Mouse (Mus musculus) midbrain, embryonic 14.5 days (tissue): Measurements from ENCODE around the gene Fabp6. TPM values are rescaled to one million over a fixed set of nuclear protein-coding genes. Genes with fewer than 3 reads are reported as not detected.

Experiments used
- ATAC-seq: fragments of 200-750 bp; cut with Nextera tagmentation; 2 replicates; pipeline ENCODE4 v1.8.0; 2017; ENCODE audit warnings: moderate number of reproducible peaks, moderate library complexity; ENCODE audit not compliant: low FRiP score, low TSS enrichment
- DNase-seq: peaks from one replicate; pipeline ENCODE4 v3.0.0-alpha.2; 2015
- H3K27ac ChIP-seq: fragments of 300-500 bp; sonication (generic); replicated peaks from 2 replicates; pipeline ENCODE4 v1.5.1; 2014; ENCODE audit warnings: mild to moderate bottlenecking, low read depth, low read length, moderate library complexity
- H3K27me3 ChIP-seq: fragments of 300-500 bp; sonication (generic); 2 replicates; pipeline ENCODE4 v1.6.1; 2014; ENCODE audit warnings: low read length, control low read depth, mixed read lengths; ENCODE audit not compliant: control insufficient read depth, insufficient read depth
- H3K36me3 ChIP-seq: fragments of 300-500 bp; sonication (generic); 2 replicates; pipeline ENCODE4 v1.6.1; 2014; ENCODE audit warnings: low read length, control low read depth; ENCODE audit not compliant: control insufficient read depth, insufficient read depth
- H3K4me1 ChIP-seq: fragments of 300-500 bp; sonication (generic); 2 replicates; pipeline ENCODE4 v1.6.1; 2014; ENCODE audit warnings: mild to moderate bottlenecking, antibody characterized with exemption, low read length, control low read depth; ENCODE audit not compliant: control insufficient read depth, insufficient read depth
- H3K4me2 ChIP-seq: fragments of 300-500 bp; sonication (generic); 2 replicates; pipeline ENCODE4 v1.6.1; 2014; ENCODE audit warnings: mild to moderate bottlenecking, low read length, moderate library complexity
- H3K4me3 ChIP-seq: fragments of 300-500 bp; sonication (generic); replicated peaks from 2 replicates; pipeline ENCODE4 v1.5.1; 2014; ENCODE audit warnings: low read depth, low read length
- H3K9ac ChIP-seq: fragments of 300-500 bp; sonication (generic); replicated peaks from 2 replicates; pipeline ENCODE4 v1.6.1; 2014; ENCODE audit warnings: mild to moderate bottlenecking, low read length, moderate library complexity
- H3K9me3 ChIP-seq: fragments of 300-500 bp; sonication (generic); 2 replicates; pipeline ENCODE4 v1.6.1; 2016; ENCODE audit warnings: low read length, control low read depth, mixed read lengths; ENCODE audit not compliant: control insufficient read depth
- whole genome bisulfite sequencing: fragments of 180-500 bp; shearing (Covaris S2); extraction: QIAGEN DNeasy Blood & Tissue Kit; methylation state at CpG from one replicate; pipeline ENCODE4 v1.1.7; 2014; 5-methylcytosine and 5-hydroxymethylcytosine counted together
- polyA plus RNA-seq: library from polyadenylated mRNA; unstranded; fragments of >200 nt; fragmentation: Nextera tagmentation; extraction: Ambion mirVana; gene quantifications from 2 replicates; pipeline ENCODE4 v1.2.1, GENCODE M21; 2014

Fabp6 gene
- polyA plus RNA-seq, 1 experiment from 2014 or later: not detected

DNA sequence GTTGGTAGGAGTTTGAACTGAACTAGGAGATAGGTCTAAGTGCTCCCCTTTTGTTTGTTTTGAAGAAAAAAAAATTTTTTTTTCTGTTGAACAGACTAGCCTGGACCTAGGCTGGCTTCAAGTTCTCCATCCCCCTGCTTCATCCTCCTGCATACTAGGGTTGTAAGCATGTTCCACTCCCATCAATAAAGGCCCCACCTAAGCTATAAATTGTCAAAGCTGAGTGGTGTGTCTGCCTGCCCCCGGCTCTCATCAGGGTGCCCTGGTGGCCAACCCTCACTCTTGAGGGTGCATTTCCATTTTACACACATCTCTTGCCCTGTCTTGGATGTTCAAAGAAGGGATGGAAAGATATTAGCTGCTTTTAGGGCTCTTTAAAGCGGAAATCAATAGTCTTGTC, 35.9 kb downstream of the Fabp6 start:
- Histone ChIP-seq H3K27ac (peak overlapping the region; percentile 52), H3K9me3 (no peaks in the 10 kb centered on the region), H3K9ac (no peak overlapping the region), H3K27me3 (no peaks in the 10 kb centered on the region), H3K4me1 (peaks cover 15% of the 10 kb centered on the region), H3K36me3 (no peaks in the 10 kb centered on the region), H3K4me2 (no peak overlapping the region), H3K4me3 (no peak overlapping the region)
- DNase-seq: no peak
- 18% methylated on average over 2 of the region's 2 CpGs for WGBS
- ATAC-seq: no peak

DNA sequence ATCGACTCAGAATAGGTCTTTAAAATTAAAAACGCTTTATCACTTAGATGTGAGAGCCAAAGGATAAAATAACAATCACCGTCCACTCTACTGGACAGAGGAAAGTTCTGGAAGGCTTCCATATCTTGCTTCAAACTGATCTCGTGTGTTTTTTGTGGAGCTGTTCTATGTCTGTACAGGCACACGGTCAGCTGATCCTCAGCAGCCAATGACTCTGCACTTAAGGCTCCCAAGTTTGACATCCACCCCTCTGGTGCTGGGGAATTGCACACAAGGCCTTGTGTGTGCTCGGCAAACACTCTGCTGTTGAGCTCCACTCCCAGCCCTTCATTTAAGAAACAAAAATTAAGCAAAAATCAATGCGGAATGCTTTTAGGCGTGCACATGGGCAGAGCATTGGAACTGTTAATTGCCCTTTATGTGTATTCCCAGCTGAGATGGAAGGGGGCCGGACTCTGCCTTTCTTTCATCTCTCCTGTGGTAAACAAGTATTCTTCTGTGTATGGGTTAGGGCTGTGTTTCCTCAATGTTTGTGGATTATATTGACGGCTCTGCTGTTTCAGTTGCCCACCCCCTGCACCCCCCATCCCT, 37.6 kb downstream of the Fabp6 start:
- no peak overlapping the region for H3K4me2 ChIP-seq
- no peaks in the 10 kb centered on the region for H3K9me3 ChIP-seq
- H3K4me1 ChIP-seq: peaks cover 24% of the 10 kb centered on the region
- no peak overlapping the region for H3K27ac ChIP-seq
- ATAC-seq: 0 out of 2 replicates have a peak, but pooled peaks have one; percentile 29
- H3K27me3 ChIP-seq: no peaks in the 10 kb centered on the region
- peak; percentile 26 for DNase-seq
- 0 out of 2 replicates have a peak, but pooled peaks cover under 1% of the 10 kb centered on the region for H3K36me3 ChIP-seq
- H3K9ac ChIP-seq: no peak overlapping the region
- 57% methylated on average over 10 of the region's 10 CpGs for WGBS
- H3K4me3 ChIP-seq: no peak overlapping the region

DNA sequence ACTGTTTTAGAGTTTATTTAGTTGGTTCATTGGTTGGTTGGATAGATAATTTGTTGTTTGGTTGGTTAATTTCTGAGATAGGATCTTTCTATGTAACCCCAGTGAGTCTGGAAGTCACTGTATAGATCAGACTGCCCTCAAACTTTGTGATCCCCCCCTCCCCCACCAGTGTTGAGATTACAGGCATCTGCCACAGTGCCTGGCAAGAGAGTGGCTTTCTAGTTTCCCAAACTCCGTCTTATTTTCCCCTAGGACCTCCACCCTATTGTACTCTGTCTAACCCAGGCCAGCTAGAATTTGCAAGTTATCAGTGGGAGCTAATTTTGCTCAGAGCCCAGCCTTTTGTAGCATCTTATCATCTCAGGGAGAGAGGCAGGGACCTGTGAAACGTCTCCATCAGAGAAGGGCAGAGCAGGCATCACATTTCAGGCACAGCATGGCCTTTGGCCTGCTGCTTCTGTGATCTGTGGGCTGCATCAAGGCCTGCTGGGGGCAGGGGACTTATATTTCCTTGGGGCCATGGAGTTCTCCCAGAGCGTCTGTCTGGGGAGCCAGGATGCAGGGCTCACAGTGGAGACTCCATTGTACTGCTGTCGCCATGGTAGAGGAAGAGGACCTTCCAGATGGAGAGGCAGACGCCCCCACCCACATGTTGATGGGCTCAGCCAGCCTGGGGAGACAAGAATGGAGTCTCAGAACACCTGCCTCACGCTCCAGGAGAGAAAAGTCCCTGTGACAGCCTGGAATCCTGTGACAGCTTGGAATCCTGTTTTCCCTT, 41.6 kb downstream of the Fabp6 start:
- no peak overlapping the region for H3K4me2 ChIP-seq
- no peaks in the 10 kb centered on the region for H3K9me3 ChIP-seq
- peaks cover 23% of the 10 kb centered on the region for H3K36me3 ChIP-seq
- no peak overlapping the region for H3K4me3 ChIP-seq
- 2% methylated on average over 5 of the region's 6 CpGs for WGBS
- H3K27me3 ChIP-seq: no peaks in the 10 kb centered on the region
- DNase-seq (peak; percentile 29), ATAC-seq (peak; percentile 64; the same call in 1 of the 2 replicates)
- peak overlapping the region; percentile 62 for H3K27ac ChIP-seq
- H3K9ac ChIP-seq: 0 out of 2 replicates have a peak overlapping the region, but pooled peaks have one; percentile 14
- H3K4me1 ChIP-seq: peaks cover 9% of the 10 kb centered on the region

DNA sequence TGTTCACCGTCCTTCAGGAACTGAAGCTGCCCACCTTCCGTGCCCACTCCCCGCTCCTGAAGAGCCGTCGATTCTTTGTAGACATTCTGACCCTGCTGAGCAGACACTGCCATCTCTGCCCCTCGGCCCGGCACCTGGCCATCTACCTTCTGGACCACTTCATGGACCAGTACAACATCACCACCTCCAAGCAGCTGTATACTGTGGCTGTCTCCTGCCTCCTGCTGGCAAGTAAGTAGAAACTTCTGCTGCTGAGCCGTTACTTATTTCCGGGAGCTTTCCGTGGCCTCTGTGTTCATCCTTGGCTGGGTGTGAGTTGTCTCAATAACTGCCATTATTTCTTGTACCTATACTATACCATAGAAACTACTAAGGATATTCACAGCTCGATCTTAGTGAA, 44.8 kb downstream of the Fabp6 start:
- no peak overlapping the region for H3K9ac ChIP-seq
- H3K4me1 ChIP-seq: peaks cover 9% of the 10 kb centered on the region
- no peak overlapping the region for H3K4me2 ChIP-seq
- H3K4me3 ChIP-seq: no peak overlapping the region
- H3K27me3 ChIP-seq: no peaks in the 10 kb centered on the region
- ATAC-seq: no peak
- peaks cover 23% of the 10 kb centered on the region for H3K36me3 ChIP-seq
- DNase-seq: no peak
- H3K9me3 ChIP-seq: no peaks in the 10 kb centered on the region
- 94% methylated on average over 11 of the region's 11 CpGs for WGBS
- no peak overlapping the region for H3K27ac ChIP-seq

DNA sequence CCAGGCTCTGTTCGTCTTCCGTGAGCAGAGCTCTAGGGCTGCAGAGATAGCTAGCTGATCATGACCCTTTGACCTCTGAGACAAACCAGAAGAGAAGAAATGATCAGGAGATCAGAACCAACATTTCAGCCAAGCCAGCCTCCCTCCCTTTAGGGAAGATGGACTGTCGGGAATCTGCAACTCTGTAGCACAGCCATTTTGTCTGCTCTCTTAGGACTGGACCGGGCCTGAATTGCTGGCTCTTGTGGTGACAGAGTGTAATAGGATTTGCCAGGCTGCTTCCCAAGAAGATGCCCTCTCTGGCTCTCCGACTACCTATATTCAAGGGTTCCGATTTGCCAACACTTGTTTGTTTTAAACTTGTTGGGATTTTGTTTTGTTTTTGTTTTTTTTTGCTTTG, 48.7 kb downstream of the Fabp6 start:
- 57% methylated on average over 6 of the region's 6 CpGs for WGBS
- no peaks in the 10 kb centered on the region for H3K27me3 ChIP-seq
- peaks cover 12% of the 10 kb centered on the region for H3K36me3 ChIP-seq
- no peak overlapping the region for H3K4me3 ChIP-seq
- H3K4me1 ChIP-seq: peaks cover 10% of the 10 kb centered on the region
- H3K9me3 ChIP-seq: no peaks in the 10 kb centered on the region
- no peak for DNase-seq
- ATAC-seq: no peak
- H3K4me2 ChIP-seq: no peak overlapping the region
- no peak overlapping the region for H3K9ac ChIP-seq
- H3K27ac ChIP-seq: no peak overlapping the region

DNA sequence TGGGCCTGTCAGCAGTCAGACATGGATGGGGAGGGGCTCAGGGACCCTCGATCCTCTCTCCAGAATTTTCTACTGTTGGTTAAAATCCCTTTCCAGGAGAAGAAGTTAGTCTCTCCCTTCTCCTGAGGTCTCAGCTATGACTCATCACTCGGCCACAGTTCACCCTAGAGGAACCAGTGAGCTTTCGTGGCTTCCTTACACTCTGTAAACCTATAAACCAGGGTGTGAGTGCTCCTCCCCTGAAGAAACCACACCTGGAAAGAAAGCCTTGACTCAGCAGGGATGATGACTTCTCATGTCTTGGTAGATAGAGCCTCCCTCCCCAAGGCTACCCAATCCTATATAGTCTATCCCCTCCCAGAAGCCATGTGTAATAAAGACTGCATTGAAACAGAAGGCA, 49.6 kb downstream of the Fabp6 start:
- Histone ChIP-seq H3K9ac (no peak overlapping the region), H3K4me1 (peaks cover 11% of the 10 kb centered on the region), H3K9me3 (no peaks in the 10 kb centered on the region), H3K4me2 (no peak overlapping the region), H3K27ac (no peak overlapping the region), H3K4me3 (no peak overlapping the region), H3K36me3 (peaks cover 4% of the 10 kb centered on the region; the same call in 1 of the 2 replicates), H3K27me3 (no peaks in the 10 kb centered on the region)
- ATAC-seq (no peak), DNase-seq (no peak)
- WGBS: 91% methylated on average over 3 of the region's 3 CpGs

DNA sequence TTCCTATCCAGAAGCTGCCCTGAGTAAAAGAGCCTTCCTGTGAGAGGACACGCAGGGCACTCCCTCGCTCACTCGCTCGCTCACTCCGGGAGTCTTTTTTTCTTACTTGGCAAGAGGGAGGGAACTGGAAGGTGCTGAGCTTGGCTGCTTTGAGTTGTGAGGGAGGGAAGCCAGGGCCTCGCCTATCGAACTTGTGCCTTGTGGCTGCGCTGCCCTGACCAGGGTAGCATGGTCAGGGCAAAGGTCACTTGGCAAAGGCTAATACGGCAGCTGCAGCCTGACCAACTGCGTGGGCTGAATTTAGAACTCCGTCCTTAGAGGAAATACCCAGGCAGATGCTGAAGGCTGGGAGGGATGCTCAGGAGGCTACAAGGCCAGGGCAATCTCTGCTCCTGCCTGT, 51.6 kb downstream of the Fabp6 start:
- Histone ChIP-seq H3K9ac (no peak overlapping the region), H3K9me3 (no peaks in the 10 kb centered on the region), H3K27me3 (no peaks in the 10 kb centered on the region), H3K27ac (no peak overlapping the region), H3K4me2 (no peak overlapping the region), H3K4me1 (peaks cover 25% of the 10 kb centered on the region), H3K4me3 (no peak overlapping the region), H3K36me3 (no peaks in the 10 kb centered on the region)
- DNase-seq: no peak
- no peak for ATAC-seq
- WGBS: 59% methylated on average over 11 of the region's 11 CpGs

DNA sequence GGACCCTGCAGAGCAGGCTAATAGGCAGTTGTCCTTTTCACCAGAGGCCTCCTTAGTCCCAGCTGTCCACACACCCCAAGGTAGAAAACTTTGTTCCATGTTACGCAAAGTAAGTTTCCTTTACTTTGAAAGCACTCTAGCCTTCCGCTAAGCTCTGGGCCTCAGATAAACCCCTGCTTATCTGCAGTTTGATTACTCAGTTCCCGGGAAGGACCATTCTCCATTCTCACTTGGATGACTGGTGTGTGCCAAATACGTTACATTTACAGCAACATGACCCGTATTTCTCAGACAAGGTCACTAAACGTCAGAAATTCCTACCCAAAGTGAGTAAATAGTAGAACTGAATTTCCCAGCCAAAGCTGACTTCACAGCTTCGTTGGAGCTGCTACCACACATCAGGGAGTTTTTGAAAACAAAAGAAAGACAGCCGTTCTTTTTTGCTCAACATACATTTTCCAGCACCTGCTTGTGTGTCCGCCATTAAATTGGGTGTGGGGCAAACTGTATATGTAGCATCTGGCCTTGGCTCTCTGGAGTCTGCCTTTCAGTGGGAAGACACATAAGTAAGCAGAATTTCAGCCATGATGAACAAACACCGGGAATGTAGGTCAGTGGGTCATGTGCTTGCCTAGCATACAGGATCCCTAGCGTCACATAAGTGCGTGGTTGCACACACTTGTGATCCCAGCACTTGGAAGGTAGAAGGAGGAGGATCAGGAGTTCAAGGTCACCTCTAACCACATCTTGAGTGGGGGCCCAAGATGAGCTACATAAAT, 52.5 kb downstream of the Fabp6 start:
- H3K27ac ChIP-seq: peak overlapping the region; percentile 68
- WGBS: 74% methylated on average over 12 of the region's 12 CpGs
- H3K4me2 ChIP-seq: no peak overlapping the region
- DNase-seq (no peak), ATAC-seq (0 out of 2 replicates have a peak, but pooled peaks have one; percentile 8)
- H3K9ac ChIP-seq: no peak overlapping the region
- H3K9me3 ChIP-seq: no peaks in the 10 kb centered on the region
- H3K36me3 ChIP-seq: no peaks in the 10 kb centered on the region
- H3K4me3 ChIP-seq: no peak overlapping the region
- H3K27me3 ChIP-seq: no peaks in the 10 kb centered on the region
- H3K4me1 ChIP-seq: peaks cover 25% of the 10 kb centered on the region
